Mouse (Mus musculus): ENCODE data around the gene Ccdc14. TPM values are rescaled to one million over a fixed set of nuclear protein-coding genes. Genes with fewer than 3 reads are reported as not detected.
"Not testable (repeated sequence)": the region's sequence is repeated elsewhere in the genome, so short reads cannot be mapped to it uniquely, and the experiment has no call there.

Gene Ccdc14
- polyA plus RNA-seq (2015; fragmentation: Nextera tagmentation; extraction: Ambion mirVana) = 2.9 and 3.2 TPM in 2 replicates

DNA sequence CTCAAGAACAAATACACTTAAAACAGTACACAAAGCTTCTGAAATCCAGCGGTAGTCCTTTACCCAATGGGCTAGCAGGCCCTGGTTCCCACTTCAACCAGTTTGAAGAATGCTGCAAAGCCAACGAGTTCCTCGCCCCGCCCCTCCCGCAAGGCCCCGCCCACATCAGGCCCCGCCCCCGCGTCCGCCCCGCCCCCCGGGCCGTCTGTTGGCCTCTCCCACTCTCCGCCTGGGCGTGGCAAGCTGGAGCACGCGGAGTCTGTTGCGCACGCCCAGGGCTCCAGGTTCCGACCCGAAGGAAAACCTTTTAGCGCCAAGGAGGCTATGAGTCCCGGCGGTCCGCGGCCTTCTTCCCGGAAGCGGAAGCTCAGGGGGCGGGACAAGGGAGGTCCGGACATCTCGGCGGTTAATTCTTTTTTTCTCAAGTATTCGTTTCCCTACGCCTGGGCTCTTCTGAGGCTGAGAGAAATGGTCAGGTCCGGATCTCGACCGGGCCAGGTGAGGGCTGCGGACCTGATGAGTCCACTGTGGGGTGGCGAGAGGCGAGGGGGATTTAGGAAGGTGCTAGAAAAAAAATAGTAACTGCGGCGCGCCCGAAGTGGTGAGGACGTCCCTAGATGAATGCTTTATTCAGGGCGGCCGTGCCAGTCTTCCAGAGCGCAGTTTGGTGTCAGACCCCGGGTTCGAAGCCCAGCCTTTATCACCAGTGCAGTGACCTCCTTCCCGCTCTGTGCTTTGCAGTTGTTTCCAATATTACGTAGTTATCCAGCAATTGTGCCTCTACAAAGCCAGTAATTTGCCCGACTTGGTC is at the start of gene Ccdc14:
TSS of gene Ccdc14 (plus strand) at position 283 of the 811 bp plus-strand sequence.
- under 1% methylated on average over 53 of the region's 53 CpGs for WGBS
- H3K4me3 ChIP-seq (ENCODE audit: low read length) = peak within 1 kb of the TSS; percentile 69
- H3K27ac ChIP-seq (ENCODE audit: low read depth, low read length) = peak within 1 kb of the TSS; percentile 90
- H3K4me2 ChIP-seq (ENCODE audit: low read length) = peak within 1 kb of the TSS; percentile 91
- H3K9me3 ChIP-seq (ENCODE audit: control insufficient read depth, low read length) = no peaks in the 10 kb centered on the region
- no peaks in the 10 kb centered on the region for H3K36me3 ChIP-seq (ENCODE audit: control insufficient read depth, insufficient read depth, low read length)
- ATAC-seq = peak; percentile 96
- peak within 1 kb of the TSS; percentile 69 for H3K9ac ChIP-seq (ENCODE audit: low read depth, low read length)
- peaks cover 6% of the 10 kb centered on the region for H3K4me1 ChIP-seq (ENCODE audit: control insufficient read depth, insufficient read depth, low read depth, low read length)
- H3K27me3 ChIP-seq (replicated peaks; ENCODE audit: control insufficient read depth, insufficient read depth, low read length) = no peaks in the 10 kb centered on the region

- ATAC-seq = no peak
- H3K4me3 ChIP-seq (ENCODE audit: low read length) = no peak overlapping the region
- 70% methylated on average over 8 of the region's 8 CpGs for WGBS
- no peaks in the 10 kb centered on the region for H3K27me3 ChIP-seq (replicated peaks; ENCODE audit: control insufficient read depth, insufficient read depth, low read length)
- H3K9ac ChIP-seq (ENCODE audit: low read depth, low read length) = no peak overlapping the region
- no peaks in the 10 kb centered on the region for H3K9me3 ChIP-seq (ENCODE audit: control insufficient read depth, low read length)
- no peaks in the 10 kb centered on the region for H3K4me1 ChIP-seq (ENCODE audit: control insufficient read depth, insufficient read depth, low read depth, low read length)
- no peak overlapping the region for H3K4me2 ChIP-seq (ENCODE audit: low read length)
- H3K36me3 ChIP-seq (ENCODE audit: control insufficient read depth, insufficient read depth, low read length) = no peaks in the 10 kb centered on the region
- H3K27ac ChIP-seq (ENCODE audit: low read depth, low read length) = no peak overlapping the region
Observed at GRCm38 (mm10) chr16:34643511-34644259, 46.7 kb upstream of the Ccdc14 start.

GRCm38 (mm10) chr16:34649621-34650020 is 40.8 kb upstream of the Ccdc14 start, which contains the start of gene Ropn1:
Gene Ropn1, plus strand, starts transcription at chr16:34649921.
- Histone ChIP-seq H3K9ac (ENCODE audit: low read depth, low read length) (no peak within 1 kb of the TSS), H3K4me3 (ENCODE audit: low read length) (no peak within 1 kb of the TSS), H3K4me2 (ENCODE audit: low read length) (no peak within 1 kb of the TSS), H3K27ac (ENCODE audit: low read depth, low read length) (no peak within 1 kb of the TSS), H3K4me1 (ENCODE audit: control insufficient read depth, insufficient read depth, low read depth, low read length) (no peaks in the 10 kb centered on the region), H3K36me3 (ENCODE audit: control insufficient read depth, insufficient read depth, low read length) (no peaks in the 10 kb centered on the region), H3K27me3 (replicated peaks; ENCODE audit: control insufficient read depth, insufficient read depth, low read length) (no peaks in the 10 kb centered on the region), H3K9me3 (ENCODE audit: control insufficient read depth, low read length) (no peaks in the 10 kb centered on the region)
- WGBS = 68% methylated on average over 7 of the region's 7 CpGs
- no peak for ATAC-seq

GRCm38 (mm10) chr16:34653023-34653422 is 37.4 kb upstream of the Ccdc14 start:
- Histone ChIP-seq H3K36me3 (ENCODE audit: control insufficient read depth, insufficient read depth, low read length) (no peaks in the 10 kb centered on the region), H3K4me2 (ENCODE audit: low read length) (no peak overlapping the region), H3K4me1 (ENCODE audit: control insufficient read depth, insufficient read depth, low read depth, low read length) (peaks cover 2% of the 10 kb centered on the region; the same call in 1 of the 2 replicates), H3K27ac (ENCODE audit: low read depth, low read length) (no peak overlapping the region), H3K9ac (ENCODE audit: low read depth, low read length) (no peak overlapping the region), H3K4me3 (ENCODE audit: low read length) (no peak overlapping the region), H3K27me3 (replicated peaks; ENCODE audit: control insufficient read depth, insufficient read depth, low read length) (no peaks in the 10 kb centered on the region), H3K9me3 (ENCODE audit: control insufficient read depth, low read length) (no peaks in the 10 kb centered on the region)
- no peak for ATAC-seq
- WGBS = 87% methylated on average over 5 of the region's 5 CpGs

- Histone ChIP-seq H3K9ac (ENCODE audit: low read depth, low read length) (peak overlapping the region; percentile 43; the same call in 1 of the 2 replicates), H3K4me3 (ENCODE audit: low read length) (peak overlapping the region; percentile 33), H3K4me2 (ENCODE audit: low read length) (peak overlapping the region; percentile 58)
- not testable (repeated sequence) for H3K4me1 ChIP-seq (ENCODE audit: control insufficient read depth, insufficient read depth, low read depth, low read length); H3K27ac ChIP-seq (ENCODE audit: low read depth, low read length); H3K27me3 ChIP-seq (replicated peaks; ENCODE audit: control insufficient read depth, insufficient read depth, low read length); H3K36me3 ChIP-seq (ENCODE audit: control insufficient read depth, insufficient read depth, low read length); H3K9me3 ChIP-seq (ENCODE audit: control insufficient read depth, low read length)
- ATAC-seq = peak; percentile 54
- 5% methylated on average over 16 of the region's 16 CpGs for WGBS
Observed at GRCm38 (mm10) chr16:34657566-34657965, 32.9 kb upstream of the Ccdc14 start.

DNA sequence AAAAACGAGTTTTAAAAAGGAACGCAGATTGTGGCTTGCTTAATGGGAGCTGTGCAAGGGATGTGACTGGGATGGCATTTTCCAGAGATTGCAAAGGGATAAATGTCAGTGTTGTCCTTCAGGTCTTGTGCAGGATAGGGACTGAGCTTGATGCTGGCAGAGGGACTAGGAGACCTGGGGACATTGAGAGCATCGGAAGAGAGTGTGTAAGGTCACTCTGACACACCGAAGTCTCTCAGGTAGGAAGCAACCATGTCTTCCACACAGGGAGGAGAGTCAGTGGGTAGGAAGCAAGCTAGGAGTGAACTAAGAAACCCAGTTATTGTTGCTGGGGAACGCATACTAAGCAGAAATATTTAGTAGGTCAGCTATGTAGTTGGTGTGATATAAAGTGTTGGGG is 32.4 kb upstream of the Ccdc14 start:
- no peaks in the 10 kb centered on the region; the same call in 1 of the 2 replicates for H3K27me3 ChIP-seq (replicated peaks; ENCODE audit: control insufficient read depth, insufficient read depth, low read length)
- no peaks in the 10 kb centered on the region for H3K36me3 ChIP-seq (ENCODE audit: control insufficient read depth, insufficient read depth, low read length)
- peak; percentile 56; the same call in 1 of the 2 replicates for ATAC-seq
- H3K4me3 ChIP-seq (ENCODE audit: low read length) = peak overlapping the region; percentile 33
- no peaks in the 10 kb centered on the region for H3K9me3 ChIP-seq (ENCODE audit: control insufficient read depth, low read length)
- H3K9ac ChIP-seq (ENCODE audit: low read depth, low read length) = peak overlapping the region; percentile 43; the same call in 1 of the 2 replicates
- H3K4me1 ChIP-seq (ENCODE audit: control insufficient read depth, insufficient read depth, low read depth, low read length) = peaks cover 8% of the 10 kb centered on the region
- 23% methylated on average over 5 of the region's 5 CpGs for WGBS
- H3K4me2 ChIP-seq (ENCODE audit: low read length) = peak overlapping the region; percentile 58
- no peak overlapping the region for H3K27ac ChIP-seq (ENCODE audit: low read depth, low read length)

DNA sequence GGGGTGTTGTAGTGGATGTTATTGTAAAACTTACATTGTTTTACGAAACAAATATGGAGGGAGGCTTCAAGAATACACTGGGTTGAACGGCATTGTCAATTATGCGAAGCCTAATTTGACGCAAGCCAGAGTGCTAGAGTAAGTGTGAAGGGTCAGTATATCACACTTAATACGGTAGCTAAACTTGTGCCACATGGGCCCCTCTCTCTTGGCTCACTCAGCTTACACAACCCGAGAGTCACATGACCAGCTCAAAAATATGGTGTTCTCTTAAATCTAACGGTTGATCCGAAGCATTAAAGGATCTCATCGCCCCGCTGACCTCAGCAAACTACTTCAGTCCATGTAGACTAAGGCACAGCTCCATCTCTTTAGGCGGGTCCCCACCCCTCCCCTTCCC is 32.0 kb upstream of the Ccdc14 start:
- Histone ChIP-seq H3K4me2 (ENCODE audit: low read length) (peak overlapping the region; percentile 58), H3K9me3 (ENCODE audit: control insufficient read depth, low read length) (no peaks in the 10 kb centered on the region), H3K36me3 (ENCODE audit: control insufficient read depth, insufficient read depth, low read length) (no peaks in the 10 kb centered on the region), H3K9ac (ENCODE audit: low read depth, low read length) (no peak overlapping the region), H3K4me3 (ENCODE audit: low read length) (peak overlapping the region; percentile 14), H3K27ac (ENCODE audit: low read depth, low read length) (no peak overlapping the region), H3K4me1 (ENCODE audit: control insufficient read depth, insufficient read depth, low read depth, low read length) (peaks cover 8% of the 10 kb centered on the region), H3K27me3 (replicated peaks; ENCODE audit: control insufficient read depth, insufficient read depth, low read length) (no peaks in the 10 kb centered on the region; the same call in 1 of the 2 replicates)
- peak; percentile 50; the same call in 1 of the 2 replicates for ATAC-seq
- WGBS = 35% methylated on average over 11 of the region's 11 CpGs

DNA sequence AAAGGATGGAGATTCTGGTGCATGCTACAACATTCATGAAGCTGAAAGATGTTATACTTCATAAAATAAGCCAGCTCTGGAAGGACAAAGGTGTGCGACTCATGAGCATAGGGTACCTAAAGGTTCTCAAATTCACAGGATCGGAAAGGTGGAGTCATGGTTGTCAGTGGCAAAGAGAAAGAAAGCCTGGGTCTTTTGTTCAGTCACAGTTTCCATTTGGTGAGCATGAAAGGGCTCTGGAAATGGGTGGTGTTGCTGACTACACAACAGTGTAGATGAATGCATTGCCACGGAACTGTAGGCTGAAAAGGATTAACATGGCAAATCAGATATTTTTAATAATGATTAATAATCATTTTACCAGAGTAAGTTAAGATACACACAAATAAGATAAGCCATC is 25.9 kb upstream of the Ccdc14 start:
- WGBS = 67% methylated on average over 3 of the region's 3 CpGs
- Histone ChIP-seq H3K27ac (ENCODE audit: low read depth, low read length) (no peak overlapping the region), H3K4me3 (ENCODE audit: low read length) (no peak overlapping the region), H3K27me3 (replicated peaks; ENCODE audit: control insufficient read depth, insufficient read depth, low read length) (peaks cover 12% of the 10 kb centered on the region), H3K4me2 (ENCODE audit: low read length) (no peak overlapping the region), H3K36me3 (ENCODE audit: control insufficient read depth, insufficient read depth, low read length) (no peaks in the 10 kb centered on the region), H3K9me3 (ENCODE audit: control insufficient read depth, low read length) (no peaks in the 10 kb centered on the region), H3K9ac (ENCODE audit: low read depth, low read length) (no peak overlapping the region), H3K4me1 (ENCODE audit: control insufficient read depth, insufficient read depth, low read depth, low read length) (peaks cover 4% of the 10 kb centered on the region; the same call in 1 of the 2 replicates)
- no peak for ATAC-seq
